Mouse (Mus musculus): ENCODE data around the gene Adora1.

- TF ChIP-seq CTCF (IDR thresholded peaks at IDR 0.05; ENCODE audit: low read depth): no peak
- TF ChIP-seq EP300 (IDR thresholded peaks at IDR 0.05; ENCODE audit: low read depth): no peak
Measured at GRCm38 (mm10) chr1:134210179-134210755, 25.0 kb downstream of the Adora1 start.

Measured in liver, embryonic 14.5 days (tissue).